Mouse (Mus musculus): Measurements from ENCODE around the gene Cacnb2. TPM values are rescaled to one million over a fixed set of nuclear protein-coding genes. Genes with fewer than 3 reads are reported as not detected.

Gene Cacnb2
- total RNA-seq, 2 experiments from 2014 or later: 0.70 to 1.4 TPM

Other genes with a start within 250 kb of the Cacnb2 start
- gene Slc39a12, start 214.8 kb upstream of the Cacnb2 start, total RNA-seq (2021): under 1 TPM; 0.62 to 0.78 TPM

Data from gastrocnemius, postnatal 14 days (tissue).